Mouse (Mus musculus) ES-E14 (cell line): ENCODE measurements around the gene Aspm. TPM values are rescaled to one million over a fixed set of nuclear protein-coding genes. Genes with fewer than 3 reads are reported as not detected.

Experiments
- DNase-seq: peaks from one replicate; pipeline ENCODE4 v3.0.0-alpha.2; 2013; ENCODE audit warnings: low read depth, low spot score
- H3K27ac ChIP-seq: 2 replicates; pipeline ENCODE4 v1.5.1; 2012; ENCODE audit warnings: low read depth, mild to moderate bottlenecking, low read length, moderate library complexity, mixed read lengths; ENCODE audit not compliant: poor library complexity, insufficient read depth, severe bottlenecking
- H3K36me3 ChIP-seq: 2 replicates; pipeline ENCODE4 v1.6.1; 2012; ENCODE audit warnings: mild to moderate bottlenecking, low read length, moderate library complexity, mixed read lengths; ENCODE audit not compliant: control insufficient read depth, poor library complexity, insufficient read depth, severe bottlenecking
- H3K4me1 ChIP-seq, 2 experiments: fragments of 150-350 bp in 1 of 2; sonication (generic) in 1 of 2; 2 replicates each; pipeline ENCODE4 v1.6.1; 2012; ENCODE audit warnings: low read length in 2 of 2, mild to moderate bottlenecking in 1 of 2, mixed read lengths in 1 of 2; ENCODE audit not compliant: control insufficient read depth in 2 of 2, insufficient read depth in 2 of 2, poor library complexity in 1 of 2
- H3K4me3 ChIP-seq, 2 experiments: fragments of 150-350 bp in 1 of 2; sonication (generic) in 1 of 2; 2 replicates each; pipeline ENCODE4 v1.5.1; 2012; ENCODE audit warnings: low read length in 2 of 2, low read depth in 1 of 2, mild to moderate bottlenecking in 1 of 2, mixed read lengths in 1 of 2; ENCODE audit not compliant: insufficient read depth in 1 of 2, poor library complexity in 1 of 2, severe bottlenecking in 1 of 2
- H3K9ac ChIP-seq: 2 replicates; pipeline ENCODE4 v1.6.1; 2012; ENCODE audit warnings: low read depth, mild to moderate bottlenecking, low read length, mixed read lengths; ENCODE audit not compliant: poor library complexity, insufficient read depth, severe bottlenecking
- H3K9me3 ChIP-seq: fragments of 150-350 bp; sonication (generic); 2 replicates; pipeline ENCODE4 v1.6.1; 2012; ENCODE audit warnings: low read depth, mild to moderate bottlenecking, low read length; ENCODE audit not compliant: control insufficient read depth, insufficient read depth
- CHD2 ChIP-seq: IDR thresholded peaks from 2 replicates; pipeline ENCODE4 v1.6.1; 2014; ENCODE audit warnings: mild to moderate bottlenecking, low read depth, low read length, inconsistent platforms
- HCFC1 ChIP-seq: IDR thresholded peaks from 2 replicates; pipeline ENCODE4 v1.6.1; 2012; ENCODE audit warnings: low read length, inconsistent platforms, borderline replicate concordance; ENCODE audit not compliant: insufficient read depth
- MAFK ChIP-seq: IDR thresholded peaks from 2 replicates; pipeline ENCODE4 v1.6.1; 2014; ENCODE audit warnings: mild to moderate bottlenecking, low read depth, low read length, inconsistent platforms; ENCODE audit not compliant: insufficient read depth
- ZC3H11A ChIP-seq: IDR thresholded peaks from 2 replicates; pipeline ENCODE4 v1.6.1; 2012; ENCODE audit warnings: low read depth, mild to moderate bottlenecking, inconsistent platforms, low read length, borderline replicate concordance
- ZNF384 ChIP-seq: IDR thresholded peaks from 2 replicates; pipeline ENCODE4 v1.6.1; 2012; ENCODE audit warnings: low read depth, low read length, inconsistent platforms
- in situ Hi-C, 2 experiments: fragments of 600-800 bp; cut with MboI; formaldehyde crosslinking; loops; one replicate each; pipeline ENCODE4 v1.15.1; 2025; ENCODE audit warnings: low sequenced_read_pairs in 2 of 2, inconsistent platforms in 1 of 2; ENCODE audit not compliant: unreplicated experiment in 2 of 2
- total RNA-seq: library from RNA; depleted of rRNA; stranded (reverse); fragments of 300-350 nt; gene quantifications from 2 replicates; pipeline ENCODE4 v1.2.3, GENCODE M21; 2012

Aspm gene
- total RNA-seq, 1 experiment: 42.8 TPM

GRCm38 (mm10) chr1:139421521-139421874 is 33.1 kb upstream of the Aspm start:
- Histone ChIP-seq H3K27ac (no peak overlapping the region), H3K36me3 (peaks cover 7% of the 10 kb centered on the region), H3K4me3 (peak overlapping the region; percentile 78 to 94), H3K9ac (peak overlapping the region; percentile 94), H3K4me1 (peaks cover 5 to 9% of the 10 kb centered on the region in 2 experiments; a peak in 2 of 4 replicates), H3K9me3 (no peaks in the 10 kb centered on the region)
- in situ Hi-C loops: no loop called here
- no peak for DNase-seq
- TF ChIP-seq ZNF384 (no peak), ZC3H11A (no peak), MAFK (no peak), CHD2 (no peak), HCFC1 (no peak)

GRCm38 (mm10) chr1:139421875-139422791 is 32.4 kb upstream of the Aspm start, which contains the start of gene Zbtb41:
Zbtb41 (plus strand) TSS chr1:139422288.
- no peak within 1 kb of the TSS; the same call in 1 of the 2 replicates for H3K27ac ChIP-seq
- H3K4me1 ChIP-seq: peaks cover 5 to 9% of the 10 kb centered on the region in 2 experiments; a peak in 2 of 4 replicates
- H3K4me3 ChIP-seq: peak within 1 kb of the TSS; percentile 83 to 94
- peaks cover 9% of the 10 kb centered on the region for H3K36me3 ChIP-seq
- no peaks in the 10 kb centered on the region for H3K9me3 ChIP-seq
- DNase-seq: peak; percentile 76
- in situ Hi-C loops: no loop called here
- no peak for TF ChIP-seq ZNF384
- H3K9ac ChIP-seq: peak within 1 kb of the TSS; percentile 94

DNA sequence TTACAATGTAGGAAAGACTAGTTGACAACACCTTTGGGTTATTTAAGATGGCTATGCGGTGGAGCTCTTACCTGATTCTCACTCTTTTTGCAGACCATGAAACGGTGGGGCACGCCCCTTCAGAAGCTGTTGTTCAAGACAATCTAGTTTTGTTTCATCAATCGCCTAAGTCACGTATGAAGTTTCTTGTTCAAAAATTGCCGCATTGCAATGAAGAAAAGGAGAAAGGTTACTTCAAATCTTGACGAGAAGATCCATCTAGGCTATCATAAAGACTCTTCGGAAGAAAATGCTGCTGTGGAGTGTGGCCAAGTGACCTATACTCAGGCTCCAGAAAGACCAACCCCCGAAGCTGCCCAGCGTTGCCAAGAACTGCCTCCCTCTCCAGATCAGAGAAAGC is 31.6 kb upstream of the Aspm start:
- in situ Hi-C loops: no loop called here
- Histone ChIP-seq H3K4me1 (peaks cover 5 to 9% of the 10 kb centered on the region in 2 experiments; a peak in 2 of 4 replicates), H3K9ac (peak overlapping the region; percentile 94; the same call in 1 of the 2 replicates), H3K4me3 (peak overlapping the region; percentile 83 to 94), H3K36me3 (peaks cover 10% of the 10 kb centered on the region), H3K27ac (no peak overlapping the region), H3K9me3 (no peaks in the 10 kb centered on the region)
- no peak for DNase-seq
- TF ChIP-seq MAFK (no peak), ZC3H11A (no peak), HCFC1 (no peak), CHD2 (no peak), ZNF384 (no peak)

DNA sequence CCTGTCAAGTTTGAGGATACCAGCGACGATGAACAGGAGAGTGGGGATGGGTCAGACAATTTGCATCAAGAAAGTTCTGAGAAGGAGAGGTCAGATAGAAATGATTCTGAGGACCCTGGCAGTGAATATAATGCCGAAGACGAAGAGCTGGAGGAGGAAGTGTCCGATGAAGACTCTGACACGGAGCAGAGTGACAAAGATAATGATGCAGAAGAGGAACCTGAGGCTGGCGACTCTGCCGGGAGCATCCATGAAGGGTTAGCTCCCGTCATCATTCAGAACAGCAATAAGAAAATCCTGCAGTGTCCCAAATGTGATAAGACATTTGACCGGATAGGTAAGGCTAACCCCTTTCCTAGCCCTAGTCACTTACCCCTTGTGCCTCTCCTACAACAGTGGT is 30.6 kb upstream of the Aspm start:
- no peak for TF ChIP-seq MAFK
- TF ChIP-seq HCFC1: no peak
- TF ChIP-seq ZNF384: no peak
- no peak for TF ChIP-seq CHD2
- TF ChIP-seq ZC3H11A: no peak
- peak overlapping the region; percentile 6 to 28; a peak in 2 of 4 replicates for H3K4me3 ChIP-seq
- H3K4me1 ChIP-seq: peaks cover 5 to 9% of the 10 kb centered on the region in 2 experiments; a peak in 2 of 4 replicates
- no peak overlapping the region for H3K27ac ChIP-seq
- in situ Hi-C loops: no loop called here
- DNase-seq: no peak
- no peak overlapping the region; the same call in 1 of the 2 replicates for H3K9ac ChIP-seq
- H3K36me3 ChIP-seq: peaks cover 10% of the 10 kb centered on the region
- no peaks in the 10 kb centered on the region for H3K9me3 ChIP-seq
